Mouse (Mus musculus): ENCODE measurements at regions not wholly inside any gene's neighbourhood (a gene's known extent, or its start where the extent isn't known, plus 50 kb on each side); places are given as distances from the start of the nearest gene placed in this dataset.

DNA sequence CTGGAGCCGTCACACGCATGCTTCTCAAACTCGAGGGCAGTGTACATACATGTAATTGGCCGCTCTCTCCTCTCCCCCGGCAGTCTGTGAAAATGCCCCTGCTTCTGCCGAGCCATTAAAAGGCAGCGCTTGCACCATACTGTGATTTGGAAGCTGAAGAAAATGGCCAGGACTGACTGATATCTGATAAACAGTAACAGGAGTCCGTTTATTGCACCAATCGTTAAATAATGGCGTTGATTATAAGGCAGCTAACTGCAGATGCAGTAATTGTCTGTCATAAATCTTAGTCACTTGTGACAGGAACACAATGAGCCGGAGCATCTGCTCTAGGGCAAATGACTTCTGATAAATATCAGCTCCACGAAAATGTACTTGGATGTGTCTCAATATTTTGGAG lies 185.3 kb upstream of the Dnajc19 start:
- no peak for ATAC-seq (replicated peaks; ENCODE audit: low read depth, poor library complexity, severe bottlenecking)

DNA sequence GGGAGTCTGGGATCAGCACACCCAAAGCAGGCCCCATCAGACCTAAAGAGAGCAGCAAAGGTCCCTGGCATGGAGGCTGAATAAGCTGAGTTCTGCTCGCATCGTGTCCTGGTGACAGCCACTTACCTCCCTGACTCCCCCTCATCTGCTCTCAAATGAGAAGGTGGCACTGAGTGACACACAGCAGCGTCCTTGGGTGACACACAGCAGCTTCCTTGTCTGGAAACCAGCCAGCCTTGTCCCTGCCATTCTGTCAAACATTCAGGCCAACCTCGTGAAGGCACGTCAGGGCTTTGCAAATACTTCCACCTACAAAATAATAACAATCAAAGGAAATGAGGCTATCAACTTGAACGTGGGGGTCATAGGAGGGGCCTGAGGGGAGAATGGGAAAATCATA lies 183.7 kb upstream of the Dnajc19 start:
- no peak for ATAC-seq (replicated peaks; ENCODE audit: low read depth, poor library complexity, severe bottlenecking)

DNA sequence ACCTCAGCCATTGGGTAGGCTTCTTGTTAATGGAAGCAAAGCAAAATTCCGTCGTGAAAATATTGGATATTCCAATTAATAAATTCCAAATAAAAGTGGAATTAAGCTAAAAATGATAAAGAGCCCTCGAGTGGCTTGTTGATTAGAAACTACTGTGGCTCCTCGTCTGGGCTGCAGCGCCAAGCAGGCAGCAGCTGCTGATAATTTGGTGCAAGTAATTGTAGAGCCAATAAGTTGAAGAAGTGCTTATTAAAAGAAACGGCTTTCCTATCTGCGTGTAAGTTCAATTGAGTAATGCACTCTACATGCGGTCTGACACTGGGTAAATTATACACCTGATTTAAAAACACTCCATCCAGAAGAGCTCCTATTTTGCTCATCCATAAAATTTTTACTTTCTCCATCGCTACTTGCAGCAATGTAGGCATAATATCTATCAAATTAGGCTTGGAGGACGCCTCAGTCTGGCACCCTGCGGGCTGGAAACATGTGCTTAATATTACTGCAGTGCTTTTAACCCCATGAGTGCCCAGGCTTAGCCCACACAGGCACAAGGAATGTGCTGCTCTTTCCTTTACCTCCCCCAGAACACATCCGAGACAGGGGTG lies 171.7 kb upstream of the Dnajc19 start:
- ATAC-seq (replicated peaks; ENCODE audit: low read depth, poor library complexity, severe bottlenecking): no peak

DNA sequence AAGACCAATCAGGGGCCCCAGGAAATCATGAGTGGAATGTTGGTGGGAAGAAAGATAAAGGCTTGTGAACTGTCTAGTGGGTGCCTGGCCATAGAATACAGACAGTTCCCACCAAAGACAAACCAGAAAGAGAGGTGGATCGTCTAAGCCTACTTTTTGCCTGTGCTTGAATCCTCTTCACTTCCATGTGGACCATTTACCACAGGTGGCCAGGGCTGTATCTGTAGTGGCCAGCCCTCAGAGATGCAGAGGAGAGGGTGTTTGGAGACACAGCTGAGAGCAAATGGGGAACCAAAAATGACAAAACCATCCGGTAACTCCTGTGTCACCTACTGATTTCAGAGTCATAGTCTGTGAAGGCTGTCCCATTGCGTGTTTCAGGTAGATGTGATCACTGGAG lies 161.0 kb upstream of the Dnajc19 start:
- no peak for ATAC-seq (replicated peaks; ENCODE audit: low read depth, poor library complexity, severe bottlenecking)

DNA sequence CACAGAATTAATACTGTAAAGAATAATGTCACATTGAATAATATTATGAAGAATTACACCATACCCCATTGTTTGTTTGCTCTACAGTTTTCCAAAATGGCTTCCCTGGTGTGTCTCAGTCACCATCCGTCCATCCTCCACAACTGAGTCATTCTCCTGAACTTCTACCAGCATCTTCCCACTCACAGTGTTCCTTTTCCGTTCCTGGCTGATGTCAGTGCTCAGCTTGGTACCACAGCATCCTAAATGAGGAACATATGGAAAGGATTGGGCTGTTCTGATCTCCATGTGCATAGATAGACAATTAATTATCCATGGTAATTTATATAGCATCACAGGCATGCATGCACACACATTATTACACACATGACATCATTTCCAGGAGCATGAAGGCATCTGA lies 158.9 kb upstream of the Dnajc19 start:
- no peak for ATAC-seq (replicated peaks; ENCODE audit: low read depth, poor library complexity, severe bottlenecking)

DNA sequence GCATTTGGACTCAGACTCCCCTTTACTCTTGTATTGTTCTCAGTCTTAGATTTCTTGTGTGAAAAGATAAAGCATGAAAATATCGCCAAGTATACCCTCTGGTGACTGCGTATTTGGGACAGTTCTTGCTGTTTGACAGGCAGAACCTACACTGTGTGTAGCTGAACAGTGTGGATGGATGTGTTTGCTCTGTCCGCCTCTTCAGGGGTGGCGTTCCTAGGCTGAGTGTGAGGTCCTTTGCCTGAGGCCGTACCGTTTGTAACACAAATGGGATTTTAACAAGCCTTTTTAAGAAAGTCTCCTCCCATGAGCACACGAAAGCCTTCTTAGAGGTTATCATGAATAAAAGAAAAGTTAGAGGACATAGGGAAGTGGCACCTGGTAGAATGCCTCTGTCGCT lies 153.3 kb upstream of the Dnajc19 start:
- ATAC-seq (replicated peaks; ENCODE audit: low read depth, poor library complexity, severe bottlenecking): no peak

DNA sequence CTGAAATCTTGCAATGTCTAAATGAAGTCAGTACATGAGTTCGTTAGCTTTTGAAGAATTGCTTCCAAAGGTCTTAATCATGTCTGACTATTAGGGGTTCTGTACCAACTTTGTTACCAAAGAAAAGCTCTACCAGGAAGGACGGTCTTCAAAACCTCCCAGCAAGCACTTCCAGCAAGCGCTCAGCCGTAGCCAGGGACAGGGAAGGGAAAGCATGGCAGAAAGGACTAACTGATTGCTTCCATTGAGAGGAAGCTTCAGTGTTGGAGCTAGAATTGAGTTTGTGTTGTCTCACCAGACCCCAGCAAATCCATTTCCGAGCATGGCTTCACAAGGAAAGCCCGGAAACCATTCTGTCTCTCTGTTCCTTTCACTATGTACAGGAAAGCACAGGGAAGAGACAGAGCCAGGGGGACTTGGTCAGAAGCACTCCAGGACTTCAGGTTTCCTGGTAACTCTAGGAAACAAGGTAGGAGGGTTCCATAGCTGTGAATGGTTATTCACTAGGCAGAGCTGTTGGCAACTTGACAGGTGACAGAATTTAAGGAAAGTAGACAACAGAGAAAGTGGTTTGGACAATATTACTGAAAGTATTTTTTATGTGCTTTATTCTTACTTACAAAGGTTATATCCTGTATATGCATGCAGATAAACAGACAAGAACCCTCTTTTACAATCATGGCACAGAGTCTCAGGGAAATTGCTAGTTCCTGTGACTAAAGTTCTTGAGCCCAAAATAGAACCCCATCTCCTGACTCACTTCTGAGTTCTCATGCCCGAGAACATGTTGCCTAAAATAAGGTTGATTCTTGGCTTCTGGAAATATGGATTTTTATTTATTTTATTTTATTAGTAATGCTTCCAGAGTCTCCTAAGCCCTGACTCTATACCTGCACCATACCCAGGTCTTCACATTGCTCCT lies 151.5 kb upstream of the Dnajc19 start:
- ATAC-seq (replicated peaks; ENCODE audit: low read depth, poor library complexity, severe bottlenecking): no peak

DNA sequence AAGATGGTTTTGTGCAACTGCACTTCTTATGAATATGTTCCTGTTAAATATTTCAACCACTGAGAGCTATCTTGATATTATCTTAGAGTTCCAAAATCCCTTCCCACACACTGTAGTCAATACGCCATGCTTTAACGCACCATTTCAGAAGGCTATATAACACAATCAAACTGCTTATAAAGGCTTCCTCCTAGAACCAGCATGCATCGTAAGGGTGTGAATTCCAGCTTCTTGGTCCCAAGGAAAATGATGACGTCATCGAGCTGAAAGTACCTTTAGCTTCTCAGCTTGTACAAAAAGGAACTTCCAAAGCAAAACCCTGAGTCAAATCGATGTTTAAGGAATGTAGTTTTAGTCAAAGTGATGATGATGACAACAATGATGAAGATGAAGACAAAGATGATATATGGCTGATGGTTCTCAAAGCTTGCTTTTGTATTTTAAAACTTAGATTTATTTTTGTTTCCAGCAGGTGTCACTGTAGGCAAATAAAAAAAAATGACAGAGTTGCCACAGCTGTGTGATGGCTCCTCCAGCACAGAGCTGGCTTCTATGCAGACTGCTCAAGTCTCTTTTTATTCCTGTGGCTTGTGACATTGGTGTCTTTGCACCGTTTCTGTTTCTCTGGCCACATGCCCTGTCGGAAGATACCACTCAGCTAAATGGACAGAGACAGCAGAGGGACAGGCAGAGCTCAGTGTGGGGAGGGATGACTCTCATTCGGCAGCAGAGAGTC lies 150.6 kb upstream of the Dnajc19 start:
- ATAC-seq (replicated peaks; ENCODE audit: low read depth, poor library complexity, severe bottlenecking): no peak

DNA sequence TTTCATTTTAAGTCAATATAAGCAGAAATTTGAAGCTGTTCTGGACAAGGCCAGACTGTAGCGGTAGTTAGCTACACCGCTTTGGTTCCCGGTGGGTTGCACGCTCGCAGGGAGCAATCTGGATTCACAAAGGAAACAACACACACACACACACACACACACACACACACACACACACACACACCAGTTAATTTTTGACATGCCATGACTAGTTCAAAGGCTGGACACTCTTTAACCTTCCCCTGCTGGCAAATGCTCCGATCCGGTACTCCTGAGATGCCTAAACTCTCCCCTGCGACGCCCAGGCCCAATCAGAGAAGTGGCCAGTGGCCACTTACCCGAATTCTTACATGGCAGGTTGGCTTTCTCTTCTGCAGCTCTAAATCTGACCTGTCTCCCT lies 141.2 kb upstream of the Dnajc19 start:
- ATAC-seq (replicated peaks; ENCODE audit: low read depth, poor library complexity, severe bottlenecking): no peak

DNA sequence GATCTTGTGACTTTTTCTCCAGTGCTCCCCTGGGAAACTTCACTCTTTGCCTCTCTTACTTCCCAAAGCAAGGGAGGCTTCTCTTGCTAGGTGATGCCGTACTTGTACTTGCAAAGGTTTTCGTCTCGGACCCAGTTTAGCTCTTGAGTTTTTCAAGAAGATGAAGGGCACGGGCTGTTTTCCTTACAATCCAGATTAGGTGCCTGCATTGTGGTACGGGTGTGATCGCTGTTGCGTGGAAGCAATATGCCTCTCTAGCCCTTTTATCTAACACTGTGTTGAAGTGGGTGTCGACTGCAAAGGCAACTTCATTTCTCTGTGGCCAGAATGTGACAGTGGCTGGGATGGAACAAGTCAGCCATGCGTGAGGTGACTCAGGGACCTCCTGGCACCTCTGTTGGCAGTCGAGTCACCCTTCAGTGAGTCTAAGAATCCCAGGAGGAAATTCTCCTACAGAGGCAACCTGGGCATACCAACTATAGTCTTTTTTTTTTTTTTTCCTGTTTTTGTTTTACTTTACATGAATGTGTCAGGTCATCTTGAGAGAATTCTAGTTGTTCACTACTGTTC lies 138.7 kb upstream of the Dnajc19 start:
- ATAC-seq (replicated peaks; ENCODE audit: low read depth, poor library complexity, severe bottlenecking): no peak

DNA sequence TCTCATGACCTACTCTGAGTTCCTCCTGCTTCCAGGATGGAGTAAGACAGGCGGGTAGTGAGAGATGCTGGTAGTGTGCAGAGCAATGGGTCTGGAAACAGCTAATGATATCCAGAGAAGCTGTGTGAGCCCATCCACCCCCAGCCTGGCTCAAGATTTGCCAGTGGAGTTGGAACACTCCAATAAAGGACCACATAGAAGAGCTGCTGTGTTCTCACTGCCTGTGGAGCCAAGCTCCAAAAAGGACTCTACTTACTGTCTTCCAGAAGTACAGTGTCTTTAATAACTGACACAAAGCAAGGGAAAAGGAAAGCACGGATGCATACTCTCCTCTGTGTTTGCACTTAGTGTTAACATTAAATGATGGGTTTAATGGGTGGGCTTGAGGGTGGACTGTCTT lies 138.0 kb upstream of the Dnajc19 start:
- ATAC-seq (replicated peaks; ENCODE audit: low read depth, poor library complexity, severe bottlenecking): no peak

DNA sequence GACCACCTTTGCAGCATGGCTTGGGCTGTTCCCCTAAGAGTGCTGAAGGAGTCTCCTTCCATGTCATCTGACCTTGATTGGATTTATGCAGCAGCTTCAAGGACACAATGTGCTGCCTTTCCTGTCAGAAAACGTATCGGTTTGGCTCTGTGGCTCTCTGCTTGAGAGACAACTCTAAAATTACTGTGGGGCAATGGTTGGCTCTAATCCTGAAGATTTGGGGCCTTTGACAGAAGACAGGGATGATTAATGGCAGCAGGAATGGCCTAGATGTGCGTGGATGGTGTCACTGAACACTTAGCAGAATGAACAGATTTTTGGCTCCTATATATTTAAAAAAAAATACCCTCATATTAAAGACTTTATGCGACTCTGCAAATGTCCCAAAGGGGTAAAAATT lies 136.8 kb upstream of the Dnajc19 start:
- no peak for ATAC-seq (replicated peaks; ENCODE audit: low read depth, poor library complexity, severe bottlenecking)

DNA sequence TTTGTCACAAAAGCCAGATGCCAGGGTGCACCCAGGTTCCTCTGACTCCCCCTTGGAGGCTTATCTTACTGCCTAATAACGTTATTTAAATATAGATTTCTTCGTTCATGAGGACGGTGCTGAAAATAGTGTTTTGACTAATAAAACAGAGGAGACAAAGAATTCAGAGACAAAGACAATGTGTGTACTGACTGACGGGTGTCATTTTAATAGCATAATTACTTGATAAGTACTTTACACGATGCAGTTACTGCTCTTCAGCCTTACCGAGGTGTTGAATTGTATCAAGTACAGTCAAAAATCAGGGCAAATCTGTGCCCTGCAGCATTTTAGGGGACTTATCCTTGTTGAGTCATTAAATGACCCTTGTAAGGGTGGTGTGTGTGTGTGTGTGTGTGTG lies 133.1 kb upstream of the Dnajc19 start:
- ATAC-seq (replicated peaks; ENCODE audit: low read depth, poor library complexity, severe bottlenecking): no peak

DNA sequence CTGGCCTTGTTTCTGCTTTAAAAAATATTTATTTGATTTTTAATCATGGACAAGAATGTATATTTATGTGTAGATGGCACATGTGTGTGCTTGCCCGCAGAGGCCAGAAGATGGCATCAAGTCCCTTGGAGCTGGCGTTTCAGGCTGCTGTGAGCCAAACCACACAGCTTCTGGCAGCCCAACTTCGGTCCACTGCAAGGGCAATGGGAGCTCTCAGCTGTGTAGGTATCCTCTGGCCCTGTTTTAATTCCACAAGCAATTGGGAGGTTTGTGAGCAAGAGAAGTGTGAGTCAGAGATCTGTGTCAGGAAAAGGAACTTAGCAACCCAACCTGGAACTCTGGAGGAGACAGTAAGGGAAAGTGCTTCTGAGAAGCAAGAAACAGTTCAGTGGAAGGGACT lies 125.3 kb upstream of the Dnajc19 start:
- ATAC-seq (replicated peaks; ENCODE audit: low read depth, poor library complexity, severe bottlenecking): no peak

DNA sequence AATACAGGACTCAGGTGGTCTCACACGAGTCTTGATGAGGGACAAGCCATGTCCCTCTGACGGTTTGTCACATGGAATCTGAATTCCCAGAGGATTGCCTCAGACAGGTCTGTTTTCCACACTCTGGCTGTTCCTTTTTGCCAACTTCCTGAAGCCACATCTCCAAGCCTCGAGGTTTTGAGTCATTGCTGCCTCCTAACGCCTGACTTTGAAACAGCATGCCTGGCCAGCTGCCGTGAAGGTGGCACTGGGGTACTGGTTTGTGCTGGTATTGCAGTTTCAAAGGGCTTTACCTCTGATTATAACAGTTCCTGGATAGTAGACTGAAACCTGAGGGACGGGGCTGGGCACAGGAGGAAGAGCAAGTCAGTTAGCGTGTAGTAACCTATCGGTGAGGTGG lies 117.1 kb upstream of the Dnajc19 start:
- ATAC-seq (replicated peaks; ENCODE audit: low read depth, poor library complexity, severe bottlenecking): no peak

DNA sequence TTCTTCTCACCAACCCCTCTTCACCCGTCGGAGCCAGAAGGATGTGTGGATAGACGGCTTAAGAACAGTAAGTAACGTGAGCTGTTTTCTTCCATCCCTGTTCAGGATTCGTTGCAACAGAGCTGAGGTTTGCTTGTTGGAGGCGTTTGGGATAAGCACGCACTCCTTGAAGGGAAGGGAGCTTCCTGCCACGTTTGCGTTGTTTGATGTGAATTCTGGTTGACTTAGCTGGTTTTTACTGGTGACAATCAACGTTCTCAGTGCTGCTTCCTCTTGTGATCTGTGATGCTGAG lies 116.0 kb upstream of the Dnajc19 start:
- ATAC-seq (replicated peaks; ENCODE audit: low read depth, poor library complexity, severe bottlenecking): no peak

DNA sequence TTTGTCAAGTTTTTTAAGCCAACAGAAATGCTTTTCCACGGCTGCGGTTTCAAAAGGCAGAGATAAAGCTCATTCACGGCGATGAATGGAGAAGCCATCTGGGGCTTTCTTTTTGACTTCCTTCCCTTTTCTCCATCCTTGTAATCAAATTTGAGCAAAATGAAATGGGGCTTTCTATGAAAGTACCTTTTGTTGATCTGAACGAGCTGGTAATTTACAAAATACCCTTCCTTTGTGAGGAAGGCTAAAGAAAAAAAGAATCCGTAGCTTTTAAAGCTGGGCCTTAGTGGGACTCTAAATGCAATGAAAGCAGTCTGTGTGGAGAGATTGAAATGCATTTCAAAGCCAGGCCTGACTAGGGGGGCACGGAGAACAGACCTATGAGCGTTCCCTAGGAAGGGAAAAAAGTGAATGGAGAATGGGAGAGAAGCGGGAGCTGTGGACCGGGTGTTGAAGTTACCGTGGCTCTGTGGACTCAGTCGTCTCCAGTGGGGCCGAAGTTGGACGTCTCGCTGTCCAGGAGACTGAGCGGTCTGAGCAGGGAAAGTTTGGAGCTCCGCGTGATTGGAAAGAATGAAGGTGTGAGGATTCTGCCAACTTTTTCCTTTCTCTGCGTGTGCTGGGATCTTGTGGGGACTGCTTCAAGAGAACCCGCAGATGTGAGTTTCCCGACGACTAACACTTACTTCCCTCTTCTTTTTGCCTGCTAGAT lies 115.5 kb upstream of the Dnajc19 start:
- ATAC-seq (replicated peaks; ENCODE audit: low read depth, poor library complexity, severe bottlenecking): no peak

DNA sequence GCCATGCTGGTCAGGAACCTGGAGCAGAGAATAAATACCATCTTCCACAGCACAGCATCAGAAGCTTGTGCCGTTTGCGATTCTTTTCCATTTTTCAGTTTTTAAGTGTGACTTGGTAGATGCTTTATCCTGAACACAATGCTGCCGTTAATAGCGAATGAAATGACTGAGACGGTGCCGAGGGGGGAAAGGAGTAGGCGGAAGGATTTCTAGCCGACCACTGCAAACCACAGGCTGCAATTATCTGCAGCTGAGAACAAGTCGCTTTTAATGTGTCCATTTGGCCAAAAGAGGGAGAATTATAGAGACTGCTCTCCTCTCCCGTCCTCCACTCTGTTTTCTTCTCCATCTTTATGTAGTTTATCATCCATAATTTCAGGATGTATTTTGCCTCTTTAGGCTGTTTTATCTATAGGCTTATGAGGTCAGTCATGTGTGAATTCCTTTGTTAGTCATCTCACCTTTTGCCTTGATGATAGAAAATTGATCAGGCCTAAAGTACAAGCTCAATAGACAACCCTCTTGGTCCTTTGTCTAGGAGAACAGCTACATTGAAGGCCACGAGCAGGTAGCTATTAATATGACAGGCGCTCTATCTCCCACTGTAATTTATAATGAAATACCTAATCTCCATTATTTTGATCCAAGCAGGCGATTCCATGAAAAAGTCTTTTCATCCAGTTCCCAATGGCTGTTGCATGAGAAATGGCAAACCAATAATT lies 114.8 kb upstream of the Dnajc19 start:
- no peak for ATAC-seq (replicated peaks; ENCODE audit: low read depth, poor library complexity, severe bottlenecking)

DNA sequence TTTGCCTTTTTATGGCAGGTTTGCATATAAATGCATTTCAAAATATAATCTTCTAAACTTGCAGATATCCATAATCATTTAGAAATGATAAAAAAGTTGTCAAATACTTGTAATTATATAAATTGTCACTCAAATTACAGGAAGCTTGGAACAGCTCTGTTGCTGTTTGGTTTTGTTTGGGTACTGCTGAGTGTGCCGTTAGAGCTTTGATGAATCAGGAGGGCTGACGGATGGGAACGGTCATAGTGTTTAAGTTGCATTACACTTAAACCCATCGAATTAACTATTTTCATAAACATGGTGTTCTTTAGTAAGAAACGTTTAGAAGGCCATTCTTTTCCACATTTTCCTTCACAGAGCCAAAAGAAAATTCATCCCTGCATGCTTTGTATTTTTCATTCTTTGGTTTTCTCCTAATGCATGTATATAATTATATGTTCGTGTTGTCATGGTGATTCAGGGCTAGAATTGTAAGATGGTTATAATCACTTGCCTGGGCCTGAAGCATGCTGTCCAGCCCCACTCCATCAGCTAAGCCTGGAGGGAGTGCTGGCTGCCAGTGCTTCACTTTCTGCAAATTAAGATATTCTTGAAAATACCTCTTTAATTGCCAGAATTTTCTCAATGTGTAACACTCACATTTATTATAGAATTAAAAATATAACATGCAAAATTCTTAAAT lies 92.4 kb upstream of the Dnajc19 start:
- no peak for ATAC-seq (replicated peaks; ENCODE audit: low read depth, poor library complexity, severe bottlenecking)
